Mouse (Mus musculus) ES-Bruce4 (cell line): ENCODE measurements around the gene Dstyk.

Experiments
- CTCF ChIP-seq: IDR thresholded peaks from one replicate; pipeline ENCODE4 v1.8.1; 2011; ENCODE audit warnings: low read depth, low read length
- EP300 ChIP-seq: IDR thresholded peaks from 2 replicates; pipeline ENCODE4 v1.6.1; 2011; ENCODE audit warnings: low read depth, low read length; ENCODE audit not compliant: insufficient read depth

- TF ChIP-seq CTCF, result no peak
- no peak for TF ChIP-seq EP300
Measured at GRCm38 (mm10) chr1:132372354-132372753, 45.0 kb upstream of the Dstyk start.
